ENCODE assay signal across 25 mouse cellular contexts in the genomic region with DNA sequence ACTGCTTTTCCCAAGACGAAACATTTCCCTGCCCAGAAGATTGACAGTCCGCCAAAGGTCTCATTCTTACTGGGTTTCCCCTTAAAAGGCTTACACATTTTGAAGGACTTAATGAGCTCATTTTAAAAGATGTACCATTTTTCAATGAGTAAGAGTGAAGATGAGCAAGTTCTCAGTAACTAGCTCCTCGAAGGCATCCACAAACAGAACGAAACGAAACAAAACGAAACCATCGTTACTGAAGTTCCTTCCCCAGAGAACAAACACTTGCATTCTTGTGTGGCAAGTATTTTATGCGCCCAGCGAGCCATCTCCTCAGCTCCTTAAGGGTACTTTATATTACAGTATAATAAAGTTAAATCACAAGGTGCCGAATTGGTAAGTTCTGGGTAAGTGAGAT.
"Had no signal": no experiment of that assay in that cellular context is flagged by ENCODE, and none has a peak within 500 bp of the region (broad histone marks: within the 10 kb centered on the region; RNA-seq: fewer than 3 reads in every experiment).

No protein-coding gene starts in this region.

- H3K9ac ChIP-seq: embryonic facial prominence, embryonic 12.5 days; embryonic facial prominence, embryonic 13.5 days; embryonic facial prominence, embryonic 15.5 days; forebrain, embryonic 12.5 days; forebrain, embryonic 13.5 days; forebrain, embryonic 15.5 days; forebrain, postnatal 0 days had no signal

- H3K27ac ChIP-seq: embryonic facial prominence, embryonic 10.5 days; embryonic facial prominence, embryonic 12.5 days; embryonic facial prominence, embryonic 13.5 days; embryonic facial prominence, embryonic 15.5 days; forebrain, embryonic 10.5 days; forebrain, embryonic 12.5 days; forebrain, embryonic 13.5 days; forebrain, embryonic 15.5 days; gastrocnemius, adult 2 months; heart, adult 2 months had no signal

- H3K4me3 ChIP-seq: embryonic facial prominence, embryonic 10.5 days; embryonic facial prominence, embryonic 12.5 days; embryonic facial prominence, embryonic 13.5 days; embryonic facial prominence, embryonic 15.5 days; erythroblast, embryonic 14.5 days; forebrain, embryonic 10.5 days; forebrain, embryonic 12.5 days; forebrain, embryonic 13.5 days; forebrain, embryonic 15.5 days; gastrocnemius, adult 2 months; heart, adult 2 months had no signal

- H3K4me2 ChIP-seq: embryonic facial prominence, embryonic 12.5 days; embryonic facial prominence, embryonic 13.5 days; embryonic facial prominence, embryonic 15.5 days; forebrain, embryonic 12.5 days; forebrain, embryonic 13.5 days; forebrain, embryonic 15.5 days had no signal

- H3K9me3 ChIP-seq: embryonic facial prominence, embryonic 10.5 days; embryonic facial prominence, embryonic 12.5 days; embryonic facial prominence, embryonic 13.5 days; embryonic facial prominence, embryonic 15.5 days; forebrain, embryonic 10.5 days; forebrain, embryonic 12.5 days; forebrain, embryonic 13.5 days; forebrain, embryonic 15.5 days had no signal

- H3K27me3 ChIP-seq: embryonic facial prominence, embryonic 12.5 days; embryonic facial prominence, embryonic 13.5 days; embryonic facial prominence, embryonic 15.5 days; forebrain, embryonic 12.5 days; forebrain, embryonic 13.5 days; forebrain, embryonic 15.5 days had no signal

- DNase-seq: cerebellum, adult 9-10 months; cerebellum, adult 9-11 months; cerebellum, postnatal 10 days; cerebellum, postnatal 14 days; cerebellum, postnatal 25 days; cerebellum, postnatal 36 days; embryo, embryonic 11 days; forebrain, postnatal 0 days; gastrocnemius, adult 2 months; gastrocnemius, postnatal 10 days; gastrocnemius, postnatal 14 days; gastrocnemius, postnatal 25 days; gastrocnemius, postnatal 36 days; heart, adult 11 months; heart, adult 18-20 months; heart, adult 2 months had no signal

- H3K4me1 ChIP-seq: embryonic facial prominence, embryonic 10.5 days; embryonic facial prominence, embryonic 12.5 days; embryonic facial prominence, embryonic 13.5 days; embryonic facial prominence, embryonic 15.5 days; forebrain, embryonic 10.5 days; forebrain, embryonic 12.5 days; forebrain, embryonic 13.5 days; forebrain, embryonic 15.5 days had no signal
